Mouse (Mus musculus): Measurements from ENCODE around the gene Hdac7. TPM values are rescaled to one million over a fixed set of nuclear protein-coding genes. Genes with fewer than 3 reads are reported as not detected.

The Hdac7 gene
- polyA plus RNA-seq, 1 experiment from 2014 or later, result 5.7 TPM

- H3K4me2 ChIP-seq, result no peak overlapping the region
- no peak overlapping the region for H3K27ac ChIP-seq (replicated peaks)
- ATAC-seq (ENCODE audit: insufficient read depth), result no peak
- no peak overlapping the region for H3K9ac ChIP-seq
- WGBS (ENCODE audit: insufficient replicate concordance), result 16% methylated on average over 12 of the region's 12 CpGs
- H3K4me1 ChIP-seq (replicated peaks), result peaks cover 43% of the 10 kb centered on the region
- no peak overlapping the region for H3K4me3 ChIP-seq (replicated peaks)
- no peaks in the 10 kb centered on the region for H3K27me3 ChIP-seq
- H3K9me3 ChIP-seq (replicated peaks), result no peaks in the 10 kb centered on the region
- H3K36me3 ChIP-seq (replicated peaks), result no peaks in the 10 kb centered on the region
These were observed 93.6 kb downstream of the Hdac7 start for GRCm38 (mm10) chr15:97750697-97751096.

- Histone ChIP-seq H3K4me2 (no peak overlapping the region), H3K9me3 (replicated peaks) (no peaks in the 10 kb centered on the region), H3K4me1 (replicated peaks) (peaks cover 52% of the 10 kb centered on the region), H3K27me3 (no peaks in the 10 kb centered on the region), H3K36me3 (replicated peaks) (no peaks in the 10 kb centered on the region), H3K4me3 (replicated peaks) (no peak overlapping the region), H3K27ac (replicated peaks) (no peak overlapping the region), H3K9ac (no peak overlapping the region)
- no peak for ATAC-seq (ENCODE audit: insufficient read depth)
- 76% methylated on average over 13 of the region's 13 CpGs for WGBS (ENCODE audit: insufficient replicate concordance)
These were observed 94.5 kb downstream of the Hdac7 start for GRCm38 (mm10) chr15:97749841-97750240.

GRCm38 (mm10) chr15:97749397-97749796 lies 94.9 kb downstream of the Hdac7 start:
- H3K27me3 ChIP-seq, result no peaks in the 10 kb centered on the region

GRCm38 (mm10) chr15:97748964-97749363 lies 95.3 kb downstream of the Hdac7 start:
- no peaks in the 10 kb centered on the region for H3K36me3 ChIP-seq (replicated peaks)
- no peak overlapping the region for H3K9ac ChIP-seq
- H3K27ac ChIP-seq (replicated peaks), result no peak overlapping the region
- H3K4me1 ChIP-seq (replicated peaks), result peaks cover 59% of the 10 kb centered on the region
- no peak overlapping the region for H3K4me2 ChIP-seq
- WGBS (ENCODE audit: insufficient replicate concordance), result 69% methylated on average over 4 of the region's 4 CpGs
- no peak overlapping the region for H3K4me3 ChIP-seq (replicated peaks)
- no peaks in the 10 kb centered on the region for H3K9me3 ChIP-seq (replicated peaks)
- H3K27me3 ChIP-seq, result no peaks in the 10 kb centered on the region
- ATAC-seq (ENCODE audit: insufficient read depth), result no peak

More at GRCm38 (mm10) chr15:97749397-97749796, 94.9 kb downstream of the Hdac7 start:
- Histone ChIP-seq H3K9me3 (replicated peaks) (no peaks in the 10 kb centered on the region), H3K36me3 (replicated peaks) (no peaks in the 10 kb centered on the region), H3K4me2 (no peak overlapping the region), H3K4me3 (replicated peaks) (no peak overlapping the region), H3K27ac (replicated peaks) (no peak overlapping the region), H3K9ac (no peak overlapping the region), H3K4me1 (replicated peaks) (peaks cover 55% of the 10 kb centered on the region)
- ATAC-seq (ENCODE audit: insufficient read depth), result no peak
- 71% methylated on average over 9 of the region's 9 CpGs for WGBS (ENCODE audit: insufficient replicate concordance)

GRCm38 (mm10) chr15:97748309-97748708 lies 96.0 kb downstream of the Hdac7 start:
- 27% methylated on average over 10 of the region's 10 CpGs for WGBS (ENCODE audit: insufficient replicate concordance)
- Histone ChIP-seq H3K27me3 (no peaks in the 10 kb centered on the region), H3K4me1 (replicated peaks) (peaks cover 61% of the 10 kb centered on the region), H3K9me3 (replicated peaks) (no peaks in the 10 kb centered on the region), H3K4me3 (replicated peaks) (no peak overlapping the region), H3K27ac (replicated peaks) (no peak overlapping the region), H3K36me3 (replicated peaks) (no peaks in the 10 kb centered on the region), H3K4me2 (peak overlapping the region; percentile 20; the same call in 1 of the 2 replicates), H3K9ac (0 out of 2 replicates have a peak overlapping the region, but pooled peaks have one; percentile 2)
- 0 out of 2 replicates have a peak, but pooled peaks have one; percentile 21 for ATAC-seq (ENCODE audit: insufficient read depth)

GRCm38 (mm10) chr15:97747486-97747885 lies 96.8 kb downstream of the Hdac7 start:
- Histone ChIP-seq H3K9ac (no peak overlapping the region), H3K9me3 (replicated peaks) (no peaks in the 10 kb centered on the region), H3K4me3 (replicated peaks) (no peak overlapping the region), H3K27me3 (no peaks in the 10 kb centered on the region), H3K27ac (replicated peaks) (no peak overlapping the region), H3K4me1 (replicated peaks) (peaks cover 64% of the 10 kb centered on the region), H3K4me2 (no peak overlapping the region), H3K36me3 (replicated peaks) (no peaks in the 10 kb centered on the region)
- no peak for ATAC-seq (ENCODE audit: insufficient read depth)
- 79% methylated on average over 4 of the region's 4 CpGs for WGBS (ENCODE audit: insufficient replicate concordance)

- Histone ChIP-seq H3K27ac (replicated peaks) (no peak overlapping the region; the same call in 1 of the 2 replicates), H3K36me3 (replicated peaks) (no peaks in the 10 kb centered on the region), H3K9me3 (replicated peaks) (no peaks in the 10 kb centered on the region), H3K4me1 (replicated peaks) (peaks cover 69% of the 10 kb centered on the region), H3K4me3 (replicated peaks) (peak overlapping the region; percentile 9; the same call in 1 of the 2 replicates), H3K27me3 (no peaks in the 10 kb centered on the region), H3K9ac (no peak overlapping the region), H3K4me2 (peak overlapping the region; percentile 46)
- peak; percentile 55 for ATAC-seq (ENCODE audit: insufficient read depth)
- 48% methylated on average over 24 of the region's 24 CpGs for WGBS (ENCODE audit: insufficient replicate concordance)
These were observed 97.6 kb downstream of the Hdac7 start for GRCm38 (mm10) chr15:97746748-97747147.

GRCm38 (mm10) chr15:97746278-97746677 lies 98.0 kb downstream of the Hdac7 start:
- no peak for ATAC-seq (ENCODE audit: insufficient read depth)
- Histone ChIP-seq H3K4me2 (peak overlapping the region; percentile 46), H3K4me1 (replicated peaks) (peaks cover 69% of the 10 kb centered on the region), H3K36me3 (replicated peaks) (no peaks in the 10 kb centered on the region), H3K9me3 (replicated peaks) (no peaks in the 10 kb centered on the region), H3K4me3 (replicated peaks) (peak overlapping the region; percentile 9; the same call in 1 of the 2 replicates), H3K27me3 (no peaks in the 10 kb centered on the region), H3K27ac (replicated peaks) (peak overlapping the region; percentile 35; the same call in 1 of the 2 replicates), H3K9ac (no peak overlapping the region)
- WGBS (ENCODE audit: insufficient replicate concordance), result 60% methylated on average over 10 of the region's 10 CpGs

GRCm38 (mm10) chr15:97745331-97745730 lies 99.0 kb downstream of the Hdac7 start:
- Histone ChIP-seq H3K4me2 (peak overlapping the region; percentile 27; the same call in 1 of the 2 replicates), H3K27me3 (no peaks in the 10 kb centered on the region), H3K27ac (replicated peaks) (peak overlapping the region; percentile 61; the same call in 1 of the 2 replicates), H3K36me3 (replicated peaks) (no peaks in the 10 kb centered on the region), H3K4me3 (replicated peaks) (no peak overlapping the region), H3K9me3 (replicated peaks) (no peaks in the 10 kb centered on the region), H3K4me1 (replicated peaks) (peaks cover 62% of the 10 kb centered on the region), H3K9ac (no peak overlapping the region)
- no peak for ATAC-seq (ENCODE audit: insufficient read depth)
- WGBS (ENCODE audit: insufficient replicate concordance), result 48% methylated on average over 10 of the region's 10 CpGs

- peak overlapping the region; percentile 27 for H3K4me2 ChIP-seq
- H3K36me3 ChIP-seq (replicated peaks), result no peaks in the 10 kb centered on the region
- H3K9ac ChIP-seq, result no peak overlapping the region
- no peaks in the 10 kb centered on the region for H3K27me3 ChIP-seq
- H3K4me1 ChIP-seq (replicated peaks), result peaks cover 60% of the 10 kb centered on the region
- peak; percentile 79 for ATAC-seq (ENCODE audit: insufficient read depth)
- H3K27ac ChIP-seq (replicated peaks), result peak overlapping the region; percentile 61; the same call in 1 of the 2 replicates
- WGBS (ENCODE audit: insufficient replicate concordance), result 20% methylated on average over 10 of the region's 10 CpGs
- H3K4me3 ChIP-seq (replicated peaks), result no peak overlapping the region
- no peaks in the 10 kb centered on the region for H3K9me3 ChIP-seq (replicated peaks)
These were observed 99.4 kb downstream of the Hdac7 start for GRCm38 (mm10) chr15:97744930-97745329.

GRCm38 (mm10) chr15:97743961-97744525 lies 100.3 kb downstream of the Hdac7 start:
- WGBS (ENCODE audit: insufficient replicate concordance), result 67% methylated on average over 12 of the region's 12 CpGs
- no peak overlapping the region for H3K4me2 ChIP-seq

More at GRCm38 (mm10) chr15:97743961-97744525, 100.3 kb downstream of the Hdac7 start:
- Histone ChIP-seq H3K4me3 (replicated peaks) (no peak overlapping the region), H3K9me3 (replicated peaks) (no peaks in the 10 kb centered on the region), H3K27me3 (no peaks in the 10 kb centered on the region), H3K4me1 (replicated peaks) (peaks cover 59% of the 10 kb centered on the region), H3K27ac (replicated peaks) (no peak overlapping the region), H3K9ac (no peak overlapping the region), H3K36me3 (replicated peaks) (no peaks in the 10 kb centered on the region)
- no peak for ATAC-seq (ENCODE audit: insufficient read depth)
